Mouse (Mus musculus) right cerebral cortex, adult 18-20 months (tissue): ENCODE results near the gene Nr1h4.
A peak's percentile ranks its signal among the peaks of the same experiment; 100 is the strongest.
"Not testable (repeated sequence)": the region's sequence is repeated elsewhere in the genome, so short reads cannot be mapped to it uniquely, and the experiment has no call there.

ENCODE experiments used
- DNase-seq: peaks from one replicate; pipeline ENCODE4 v3.0.0; 2022; ENCODE audit warnings: mixed read lengths

Nr1h4 gene

DNA sequence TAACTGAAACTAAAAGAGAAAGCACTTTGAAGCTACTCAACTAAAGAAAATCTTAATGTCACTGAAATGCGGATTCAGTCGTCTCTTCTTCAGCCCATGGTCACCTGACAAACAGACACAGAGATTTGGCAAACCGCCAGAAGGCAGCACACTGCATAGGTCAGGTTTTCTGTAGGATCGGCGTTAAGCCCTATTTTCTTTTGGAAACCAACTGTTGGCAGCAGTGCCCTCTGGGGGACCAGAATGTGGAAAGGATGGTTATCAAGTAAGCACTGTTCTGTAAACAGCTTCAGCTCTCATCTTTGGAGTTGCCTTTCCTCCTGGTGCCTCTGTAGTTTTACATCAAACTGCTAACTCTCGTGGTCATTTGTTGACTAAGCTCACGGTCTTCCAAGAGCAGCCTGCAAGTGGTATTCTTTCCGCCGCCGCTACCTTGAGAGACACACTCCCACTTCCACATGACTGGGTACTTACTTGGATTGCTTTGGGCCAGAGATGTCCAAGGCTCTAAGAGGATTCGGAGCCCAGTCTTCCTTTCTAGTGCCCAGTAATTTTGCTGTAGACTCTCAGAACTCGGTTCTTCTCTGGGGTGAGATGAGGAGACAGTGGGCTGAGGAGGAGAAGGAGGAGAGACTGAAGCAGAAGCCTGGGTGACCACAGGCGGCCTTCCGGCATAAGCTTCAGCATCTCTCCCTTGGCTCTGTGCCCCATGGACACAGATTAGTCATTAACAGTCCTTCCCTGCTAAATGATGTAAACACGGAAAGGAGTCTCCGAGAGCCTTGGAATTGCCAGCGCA, at the start of gene Nr1h4:
Gene Nr1h4, minus strand, starts transcription at position 657 of the 799 bp plus-strand sequence.
- DNase-seq = no peak

DNA sequence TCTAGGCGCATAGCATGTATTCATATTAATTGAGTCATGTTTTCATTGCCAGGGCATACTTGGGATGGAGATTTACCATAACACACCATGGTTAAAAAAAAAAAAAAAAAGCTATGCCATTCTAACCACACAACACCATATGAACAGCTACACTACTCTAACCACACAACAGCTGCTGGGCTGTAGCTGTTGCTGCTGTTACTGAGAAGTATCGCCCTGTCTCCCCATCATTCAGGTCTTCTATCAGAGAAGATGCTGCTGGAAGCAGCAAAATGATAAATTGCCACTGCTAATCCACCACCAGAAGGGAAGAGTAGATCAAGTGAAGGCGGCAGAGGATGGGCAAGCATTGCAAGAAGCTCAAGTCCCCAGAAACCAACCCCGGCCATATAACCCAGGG, 45.4 kb upstream of the Nr1h4 start:
- DNase-seq = no peak

DNA sequence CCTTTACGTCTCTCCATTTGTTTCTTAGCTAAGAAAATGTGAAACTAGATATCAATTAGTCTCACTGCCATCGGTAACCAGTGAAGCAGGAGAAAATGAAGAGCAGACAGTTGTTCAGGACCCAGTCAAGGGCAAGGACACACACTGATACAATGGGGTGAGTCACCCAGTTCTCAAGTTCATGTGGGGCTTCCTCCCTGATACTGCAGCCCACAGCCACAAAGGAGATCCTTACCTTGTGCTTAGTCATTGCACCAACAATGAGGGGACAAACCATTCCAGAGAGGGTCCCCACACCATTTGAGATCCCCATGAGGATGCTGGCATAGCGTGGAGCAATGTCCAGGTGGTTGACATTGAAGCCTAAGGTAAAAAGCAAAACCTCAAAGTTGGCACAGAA, 44.3 kb upstream of the Nr1h4 start:
- DNase-seq = no peak

DNA sequence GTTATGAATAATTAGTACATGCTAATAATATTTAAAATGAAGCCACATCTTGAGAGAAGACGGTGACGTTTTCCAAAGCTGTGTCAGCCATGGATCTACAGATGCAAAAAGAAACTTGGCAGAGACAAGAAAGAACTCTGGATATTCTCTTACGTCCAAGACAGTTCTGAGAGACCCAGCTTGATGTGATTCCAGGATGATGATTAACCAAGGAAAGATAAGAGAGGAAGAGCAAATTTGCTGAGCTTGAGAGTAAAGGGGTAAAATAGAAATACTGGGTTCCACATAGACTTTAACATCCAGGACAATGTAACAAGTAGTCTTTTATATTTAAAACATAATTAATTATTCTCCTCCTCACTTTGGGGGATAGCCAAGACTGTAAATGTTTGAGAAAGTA, 40.0 kb upstream of the Nr1h4 start:
- DNase-seq = no peak

DNA sequence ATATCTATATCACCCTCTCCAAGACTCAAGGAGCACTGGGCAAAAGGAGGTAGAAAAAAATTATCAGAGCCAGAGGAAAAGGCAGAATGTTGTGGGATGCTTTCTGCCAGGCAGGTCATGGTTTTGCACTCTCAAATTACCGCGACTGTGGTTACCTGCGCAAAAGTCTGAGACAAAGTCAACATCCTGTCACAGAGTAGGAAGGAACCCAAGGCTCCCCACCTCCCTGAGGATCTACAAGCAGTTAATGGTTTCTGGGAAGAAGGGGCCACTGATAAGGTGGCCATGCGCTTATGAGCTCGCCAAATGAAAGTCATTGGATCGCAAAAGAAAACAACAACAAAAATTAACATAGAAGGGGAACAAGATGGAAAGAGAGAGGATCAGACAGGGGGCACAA, 39.6 kb upstream of the Nr1h4 start:
- no peak for DNase-seq

DNA sequence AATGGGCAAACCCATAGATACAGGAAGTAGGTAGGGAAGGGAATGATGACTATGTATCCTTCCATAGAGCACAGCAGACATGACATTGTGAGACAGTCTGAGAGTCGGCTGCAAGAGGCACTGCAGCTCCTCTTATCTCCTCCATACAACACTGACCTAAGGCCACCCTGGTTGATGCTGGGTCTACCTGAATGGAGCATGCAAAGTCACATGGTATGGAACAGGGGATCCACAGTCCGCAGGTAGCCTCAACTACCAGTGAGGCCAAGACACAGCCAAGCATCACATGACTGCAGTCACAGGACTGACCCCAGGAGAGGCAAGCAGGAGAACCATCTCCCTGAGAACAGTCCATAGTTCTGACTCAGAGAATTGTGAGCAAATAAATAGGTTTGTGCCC, 34.0 kb upstream of the Nr1h4 start:
- no peak for DNase-seq

DNA sequence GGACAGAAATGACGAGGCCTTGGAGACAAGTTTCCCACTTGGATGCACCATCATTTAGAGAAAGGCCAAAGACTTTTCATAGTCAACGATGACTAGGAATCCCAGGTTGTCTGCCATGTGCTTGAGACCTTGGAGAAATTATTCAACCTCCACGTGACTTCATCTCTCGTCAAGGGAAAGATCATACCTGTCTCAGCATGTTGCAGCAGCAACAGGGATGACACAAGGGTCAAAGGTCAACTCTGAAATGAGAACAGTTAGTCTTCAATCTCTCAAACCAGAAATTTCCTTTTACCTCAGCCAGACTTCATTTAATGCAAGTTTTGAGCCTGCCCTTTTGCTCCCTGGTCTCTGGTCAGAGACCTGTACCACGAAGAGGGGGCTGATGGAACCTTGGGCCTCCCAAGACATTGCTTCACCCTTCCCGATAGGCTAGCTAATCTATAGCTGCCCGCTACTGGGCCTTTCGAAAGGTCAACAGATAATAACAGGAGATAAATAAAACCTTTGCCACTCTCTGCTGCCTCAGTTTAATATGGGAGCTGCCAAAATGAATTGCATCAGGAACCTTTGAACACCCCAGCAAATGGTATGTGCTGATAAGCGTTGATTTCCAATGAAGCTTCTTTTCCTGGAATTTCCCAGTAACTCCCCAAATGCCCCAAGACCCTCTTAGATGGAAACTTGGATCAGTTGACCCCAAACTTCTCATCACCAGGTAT, 32.1 kb upstream of the Nr1h4 start:
- no peak for DNase-seq

DNA sequence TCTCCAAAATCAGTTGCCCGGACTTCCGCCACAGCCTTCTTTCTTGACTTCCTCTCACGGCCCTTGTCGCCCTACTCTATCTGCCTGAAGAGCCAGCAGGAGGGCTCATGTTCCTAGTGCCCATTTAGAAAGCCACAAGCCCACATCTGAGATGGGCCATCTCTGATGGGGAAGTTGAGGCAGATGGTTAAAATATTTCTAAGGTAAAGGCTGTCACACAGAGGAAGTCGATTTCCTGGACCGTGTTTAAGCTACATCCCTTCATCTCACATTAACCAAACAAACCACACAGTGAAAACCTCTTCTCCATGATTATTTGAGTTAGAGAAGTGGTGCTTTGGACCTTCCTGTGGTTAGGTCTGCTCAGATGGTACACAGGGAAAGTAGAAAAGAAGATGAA, 28.7 kb upstream of the Nr1h4 start:
- no peak for DNase-seq

DNA sequence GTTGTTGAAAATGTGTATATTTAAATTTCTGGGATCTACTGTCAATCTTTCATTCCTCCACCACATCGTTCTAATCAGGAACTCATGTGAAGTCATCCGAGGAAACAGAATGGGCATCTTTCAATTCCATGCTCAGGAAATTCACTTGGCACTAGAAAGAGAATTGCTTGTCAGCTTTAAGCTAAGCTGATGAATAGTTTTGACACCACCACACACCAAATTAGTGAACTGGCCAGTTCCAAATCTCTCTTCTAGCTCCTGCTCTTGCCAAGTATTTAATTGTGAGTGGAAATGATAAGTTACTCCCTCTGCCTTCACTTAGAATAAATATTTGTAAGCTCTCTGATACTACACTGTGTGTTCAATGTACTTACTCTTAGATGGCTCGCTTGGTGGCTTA, 26.0 kb upstream of the Nr1h4 start:
- DNase-seq = no peak

DNA sequence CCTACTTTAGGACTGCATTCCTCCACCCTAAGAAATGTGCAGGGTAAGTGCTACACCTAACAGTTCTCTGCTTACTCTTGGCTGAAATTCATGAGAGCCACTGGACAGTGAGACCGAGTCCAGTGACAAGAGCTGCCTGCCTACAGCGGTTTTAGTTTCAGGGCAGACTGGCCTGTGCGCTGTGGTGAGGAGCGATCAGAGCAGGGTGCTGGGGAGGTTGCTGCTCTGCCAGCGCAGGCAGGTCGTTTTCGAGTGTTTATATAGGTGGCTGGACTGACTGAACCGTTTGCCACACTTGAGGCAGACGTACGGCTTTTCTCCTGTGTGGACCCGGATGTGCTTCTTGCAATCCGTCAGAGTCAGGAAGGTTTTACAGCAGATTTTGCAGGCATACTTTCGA, 21.5 kb upstream of the Nr1h4 start:
- DNase-seq = not testable (repeated sequence)

DNA sequence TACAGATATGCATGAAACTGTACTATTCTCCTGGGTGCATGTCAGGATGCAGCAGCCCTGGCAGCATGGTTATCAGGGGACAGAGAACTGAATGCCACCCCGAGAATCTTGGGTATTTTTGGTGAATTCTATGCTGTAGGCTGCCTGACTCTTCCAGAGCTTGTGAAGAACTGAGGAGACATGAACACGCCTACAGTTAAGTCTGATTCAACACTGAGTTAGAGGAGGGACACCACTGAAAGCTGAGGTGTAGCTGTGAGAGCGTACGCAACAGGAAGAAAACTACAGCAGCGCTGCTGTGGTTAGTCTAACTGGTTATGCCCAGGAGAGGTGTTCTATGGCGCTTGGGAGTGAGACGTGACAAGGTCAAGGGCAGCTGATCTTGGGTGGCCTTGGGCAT, 20.5 kb upstream of the Nr1h4 start:
- DNase-seq = peak; percentile 5

DNA sequence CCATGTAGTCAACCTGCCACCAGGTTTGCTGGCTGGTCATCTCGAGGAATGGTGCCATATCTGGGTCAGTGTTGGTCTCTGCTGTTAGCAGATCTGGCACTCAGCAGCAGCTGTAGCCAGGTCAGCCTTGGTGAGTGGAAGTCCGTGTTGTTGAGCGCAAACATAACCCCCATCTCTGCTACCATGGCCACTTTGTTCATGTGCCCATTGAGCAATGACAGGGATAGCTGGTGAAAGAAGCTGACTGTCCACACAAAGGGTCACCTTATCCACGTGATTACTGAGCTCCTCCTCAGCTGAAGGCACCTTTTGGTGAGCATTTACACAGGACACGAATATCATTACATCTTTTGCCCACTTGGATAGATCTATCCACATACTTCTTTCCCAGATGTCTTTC, 19.6 kb upstream of the Nr1h4 start:
- no peak for DNase-seq

DNA sequence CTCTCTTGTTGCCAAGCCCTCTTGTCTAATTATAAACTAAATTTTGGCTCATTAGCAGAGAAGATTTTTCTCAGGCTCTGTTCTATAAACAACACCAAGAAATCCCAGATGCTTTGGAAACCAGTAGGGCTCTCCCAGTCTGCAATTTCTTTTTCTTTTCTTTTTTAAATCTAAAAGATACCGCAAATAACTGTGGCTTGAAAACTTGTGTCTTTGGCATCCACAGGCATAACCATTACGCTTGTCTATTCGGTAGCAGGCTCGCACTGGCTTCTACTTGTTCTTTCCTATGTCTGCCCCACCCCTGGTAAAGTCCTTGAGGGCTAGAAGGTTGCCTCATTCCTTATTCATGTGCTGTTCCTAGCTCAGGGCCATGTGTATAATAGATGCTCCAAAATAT, 18.3 kb upstream of the Nr1h4 start:
- DNase-seq = no peak

DNA sequence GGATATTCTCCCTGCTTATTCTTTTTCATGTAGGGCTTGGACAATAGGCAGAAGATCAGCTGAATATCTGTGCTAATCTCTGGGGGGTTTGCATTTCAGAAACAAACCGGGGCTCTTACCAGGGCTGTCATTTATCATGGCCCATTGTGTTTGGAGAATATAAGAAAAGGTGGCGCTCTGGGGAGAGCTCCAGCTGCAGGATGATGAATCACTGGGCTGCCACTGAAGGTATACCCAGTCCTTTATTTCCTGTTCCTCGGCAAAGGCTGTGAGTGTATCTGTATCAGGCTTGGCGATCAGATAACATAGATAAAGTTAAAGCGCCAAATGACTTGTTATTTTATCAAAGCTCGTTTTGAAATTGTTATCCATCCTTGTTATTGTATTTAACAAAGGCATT, 14.6 kb upstream of the Nr1h4 start:
- DNase-seq = no peak

DNA sequence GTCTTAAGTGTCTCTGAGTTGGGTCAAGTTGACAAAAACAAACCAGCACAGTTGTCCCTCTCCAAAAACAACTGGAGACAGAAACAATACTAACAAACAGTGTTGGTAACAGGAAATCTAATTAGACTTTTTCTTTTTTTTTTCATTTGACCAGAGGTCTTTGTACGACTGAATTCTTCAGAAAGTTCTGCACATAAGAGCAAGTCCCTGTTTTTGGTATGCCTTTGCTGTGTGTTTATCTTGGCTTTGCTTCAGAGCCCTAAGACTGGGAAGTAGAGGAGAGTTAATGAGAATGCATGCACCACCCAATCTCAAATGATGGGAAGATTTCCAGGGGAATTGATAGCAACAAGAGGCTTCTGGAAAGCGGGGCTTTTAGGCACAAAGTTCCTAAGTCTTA, 13.6 kb upstream of the Nr1h4 start:
- no peak for DNase-seq

DNA sequence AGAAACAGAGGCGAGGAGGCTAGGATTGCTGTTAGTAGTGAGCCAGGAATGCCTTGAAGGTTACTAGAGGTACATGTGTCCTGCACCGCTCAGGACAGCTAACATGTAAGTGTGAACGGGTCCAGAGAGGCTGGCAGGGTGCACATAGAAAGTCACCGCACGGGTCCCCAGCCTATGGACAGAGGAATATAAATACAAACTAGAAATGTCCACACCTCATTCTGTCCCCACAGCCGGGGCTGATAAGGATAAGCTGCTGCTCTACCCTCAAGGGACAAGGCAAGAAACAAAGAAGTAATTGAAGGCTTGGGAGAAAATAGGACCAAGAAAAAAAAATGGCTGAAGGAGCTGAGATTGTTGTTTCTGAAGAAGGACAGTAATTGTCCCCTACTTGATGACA, 10.5 kb upstream of the Nr1h4 start:
- DNase-seq = no peak

DNA sequence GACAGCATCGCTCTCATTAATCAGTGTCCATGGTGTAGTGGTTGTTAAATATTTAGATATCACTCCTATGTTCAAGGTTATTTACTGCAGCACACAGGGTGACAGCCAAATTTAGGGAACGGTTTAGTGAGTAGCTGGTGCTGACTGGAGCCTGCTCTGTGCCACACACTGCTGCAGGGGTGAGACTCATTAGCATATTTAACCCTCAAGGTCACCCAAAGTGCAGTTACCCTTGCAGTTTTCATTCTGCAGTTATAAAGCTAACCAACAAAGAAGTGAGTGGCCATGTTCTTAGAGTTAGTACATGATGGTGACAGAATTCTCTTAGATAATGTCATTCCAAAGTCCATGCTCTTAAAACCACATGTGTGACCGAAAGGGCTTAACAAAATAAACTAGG, 8.9 kb upstream of the Nr1h4 start:
- no peak for DNase-seq

DNA sequence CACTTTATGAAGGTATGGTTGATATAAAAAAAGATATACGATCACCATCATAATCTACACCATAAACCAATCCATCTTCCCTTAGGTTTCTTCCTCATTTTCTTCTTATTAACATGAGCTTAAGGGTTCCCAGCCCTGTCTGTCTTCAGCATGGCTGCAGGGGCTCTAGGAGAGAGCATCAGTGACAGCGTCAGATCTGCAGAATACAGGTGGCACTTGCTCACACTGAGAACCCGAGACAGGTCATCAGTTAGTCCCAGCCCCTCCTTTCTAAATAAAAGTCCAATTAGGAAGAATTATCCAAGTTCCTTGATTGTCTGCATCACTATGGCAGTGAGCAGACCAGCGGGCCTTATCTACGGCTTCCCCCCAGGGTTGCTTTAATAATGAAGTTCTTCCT, 934 bp downstream of the Nr1h4 start:
- no peak for DNase-seq

DNA sequence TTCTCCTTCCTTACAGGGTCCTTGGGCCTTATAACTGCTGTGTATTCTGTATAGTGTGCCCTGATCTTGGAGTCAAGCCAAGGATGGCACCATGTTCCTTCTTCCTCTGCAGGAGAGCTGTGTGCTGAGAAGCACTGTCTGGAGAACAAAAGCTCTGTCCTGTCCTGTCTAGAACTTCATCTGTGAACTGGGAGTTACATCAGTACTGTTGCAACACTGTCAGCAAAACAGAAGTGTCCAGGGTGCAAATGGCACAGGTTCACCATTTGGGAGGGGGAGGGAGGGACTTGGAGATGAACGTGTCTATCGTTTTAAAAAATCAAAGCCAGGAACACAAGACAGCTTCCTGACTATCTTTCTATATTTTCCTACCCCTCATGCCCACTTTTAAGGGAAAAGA, 1.4 kb downstream of the Nr1h4 start:
- DNase-seq = no peak

DNA sequence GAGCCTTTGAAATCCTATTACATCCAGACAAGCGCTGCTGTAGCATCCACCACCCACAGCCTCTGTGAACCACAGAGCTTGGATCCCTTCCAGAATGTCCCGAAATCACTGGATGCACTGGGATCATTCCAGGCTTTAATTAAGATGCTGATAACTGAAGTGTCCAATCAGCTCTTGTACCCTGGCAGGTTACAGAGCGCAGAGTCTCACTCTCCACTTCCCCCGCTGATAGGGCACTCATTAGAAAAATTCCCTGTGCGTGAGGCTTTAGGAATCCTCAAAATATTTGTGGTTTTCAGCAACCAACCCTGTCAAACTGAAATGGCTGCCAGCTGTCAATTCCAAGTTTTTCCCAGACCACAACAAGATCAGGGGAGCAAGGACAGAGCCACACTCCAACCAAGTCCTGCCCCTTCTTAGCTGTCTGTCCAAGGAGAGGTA, 2.2 kb downstream of the Nr1h4 start:
- DNase-seq = no peak

DNA sequence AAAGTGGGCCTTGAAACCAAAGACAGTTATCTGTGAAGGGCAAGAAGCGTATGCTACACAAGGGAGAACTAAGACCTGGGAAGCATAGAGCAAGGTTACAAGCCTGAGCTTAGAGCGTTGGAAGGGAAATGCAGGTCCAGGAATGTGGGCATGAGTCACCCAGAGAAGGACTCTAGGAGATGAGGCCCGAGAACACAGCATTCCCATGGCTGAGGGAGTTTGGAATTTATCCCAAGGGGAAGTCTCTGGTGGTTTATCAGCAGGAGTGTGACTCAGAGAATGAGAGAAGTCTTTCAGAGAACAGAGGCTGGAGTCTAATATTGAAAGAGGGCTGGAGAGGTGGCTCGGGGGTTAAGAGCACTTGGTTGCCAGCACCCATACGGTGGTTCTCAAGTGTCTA, 6.3 kb downstream of the Nr1h4 start:
- no peak for DNase-seq

DNA sequence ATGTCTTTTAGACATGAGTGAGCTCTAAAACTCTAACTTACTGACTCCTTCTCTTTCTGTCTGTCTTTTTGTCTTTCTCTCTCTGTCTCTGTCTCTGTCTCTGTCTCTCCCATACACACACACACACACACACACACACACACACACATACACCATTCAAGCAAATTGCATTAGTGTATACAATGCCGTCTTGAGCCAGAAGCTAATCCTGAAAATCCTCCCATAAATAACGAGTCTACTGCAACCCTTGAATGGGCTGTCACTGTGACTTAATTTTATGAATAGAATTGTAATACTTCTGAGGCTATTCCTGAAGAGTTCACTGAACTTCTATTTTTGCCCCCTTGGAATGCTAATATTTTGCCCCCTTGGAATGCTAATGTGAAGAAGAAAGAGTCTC, 7.6 kb downstream of the Nr1h4 start:
- no peak for DNase-seq

DNA sequence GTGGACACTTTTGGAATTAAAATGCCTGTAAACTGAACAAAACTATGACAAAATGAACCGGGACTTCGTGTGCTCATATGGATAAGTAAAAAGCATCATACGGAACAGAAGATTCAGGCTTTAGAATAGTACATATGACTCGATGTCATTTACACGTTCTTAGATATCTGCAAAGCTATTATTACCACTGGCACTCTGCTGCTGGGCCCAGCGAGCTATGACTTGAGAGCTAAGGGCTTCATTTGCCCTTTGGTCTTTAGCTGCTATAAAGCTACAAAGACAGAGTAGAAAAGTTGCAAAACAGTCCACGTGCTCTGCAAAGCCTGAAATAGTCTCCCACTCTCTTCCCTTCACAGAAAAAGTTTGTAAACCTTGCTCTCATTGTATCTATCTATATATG, 10.9 kb downstream of the Nr1h4 start:
- no peak for DNase-seq

DNA sequence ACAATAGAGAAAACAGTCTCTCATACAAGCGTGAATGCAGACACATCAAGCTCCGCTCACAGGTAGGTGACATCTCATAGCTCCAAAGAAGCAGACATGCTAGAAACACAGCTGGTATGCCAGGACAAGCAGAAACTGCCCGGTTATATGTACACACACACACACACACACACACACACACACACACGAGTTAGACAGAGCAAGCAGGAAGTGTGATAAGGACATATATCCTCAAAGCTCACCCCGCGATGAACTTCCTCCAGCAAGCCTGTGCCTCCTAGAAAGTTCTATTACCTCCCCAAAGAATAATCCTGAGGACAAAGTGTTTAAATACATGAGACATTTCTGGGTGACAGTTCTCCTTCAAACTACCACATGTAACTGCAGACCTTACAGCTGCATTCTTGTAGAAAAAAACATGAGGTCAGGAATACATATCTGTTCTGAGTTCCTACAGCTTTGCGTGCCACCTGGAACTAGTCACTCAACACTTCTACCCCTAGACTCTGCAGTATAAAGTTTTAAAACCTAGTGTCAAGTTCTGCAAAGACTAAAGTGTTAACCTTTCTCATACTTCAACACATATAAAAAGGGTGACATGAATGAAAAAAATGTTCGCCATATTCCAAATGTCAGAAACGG, 11.5 kb downstream of the Nr1h4 start:
- no peak for DNase-seq
